Mouse (Mus musculus) ES-Bruce4 (cell line): ENCODE measurements at regions not wholly inside any gene's neighbourhood (a gene's known extent, or its start where the extent isn't known, plus 50 kb on each side); places are given as distances from the start of the nearest gene placed in this dataset.

Source experiments
- CTCF ChIP-seq: IDR thresholded peaks from one replicate; pipeline ENCODE4 v1.8.1; 2011; ENCODE audit warnings: low read depth, low read length
- POLR2A ChIP-seq: IDR thresholded peaks from one replicate; pipeline ENCODE4 v1.8.1; 2011; ENCODE audit warnings: low read length; ENCODE audit not compliant: insufficient read depth

DNA sequence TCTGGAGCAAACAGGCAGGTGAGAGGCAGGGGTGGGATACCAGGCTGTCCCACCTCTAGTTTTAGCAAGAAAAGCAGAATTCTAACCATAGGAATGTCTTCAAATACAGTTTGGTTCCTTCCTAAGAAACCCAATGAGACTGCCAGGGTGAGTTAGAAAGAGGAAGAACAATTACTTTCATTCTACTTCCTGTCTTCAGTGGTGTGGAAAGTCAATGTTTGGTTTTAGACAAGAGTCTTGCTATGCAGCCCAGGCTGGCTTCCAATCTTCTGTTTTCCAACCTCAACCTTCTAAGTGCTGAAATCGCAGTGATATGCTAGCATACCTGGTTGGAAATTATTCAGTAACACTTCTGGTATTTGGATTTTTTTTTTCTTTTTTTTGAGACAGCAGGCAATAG, 77.1 kb upstream of the Spon1 start:
- no peak for TF ChIP-seq CTCF
- no peak for TF ChIP-seq POLR2A
